Comparison of ENCODE assay signal across 11 mouse cellular contexts in the genomic region with DNA sequence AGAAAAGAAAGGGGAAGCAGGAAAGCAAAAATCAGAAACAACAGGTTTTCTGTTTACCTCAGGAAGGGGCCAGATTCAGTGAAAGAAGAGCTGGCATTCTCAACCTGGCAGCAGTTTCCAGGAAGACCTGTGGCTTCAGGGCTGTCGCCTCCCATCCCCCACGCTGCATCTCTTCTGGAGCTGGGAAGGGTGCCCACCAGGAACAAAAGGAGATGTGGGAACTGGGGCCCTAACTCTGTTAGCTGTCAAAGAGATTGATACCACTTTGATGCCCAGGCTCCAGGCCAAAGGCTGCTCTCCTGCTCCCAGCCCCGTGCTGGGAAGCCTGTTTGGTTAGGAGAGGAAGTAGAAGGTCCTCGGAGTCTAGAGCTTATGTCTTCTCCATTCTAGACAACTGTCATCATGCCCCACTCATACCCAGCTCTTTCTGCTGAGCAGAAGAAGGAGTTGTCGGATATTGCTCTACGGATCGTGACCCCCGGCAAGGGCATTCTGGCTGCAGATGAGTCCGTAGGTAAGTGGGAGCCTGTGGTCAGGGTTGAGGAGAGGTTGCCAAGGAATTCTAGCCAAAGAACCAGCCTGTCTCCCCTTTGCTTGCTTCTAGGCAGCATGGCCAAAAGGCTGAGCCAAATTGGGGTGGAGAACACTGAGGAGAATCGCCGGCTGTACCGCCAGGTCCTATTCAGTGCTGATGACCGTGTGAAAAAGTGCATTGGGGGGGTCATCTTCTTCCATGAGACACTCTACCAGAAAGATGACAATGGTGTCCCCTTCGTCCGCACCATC. TPM values are rescaled to one million over a fixed set of nuclear protein-coding genes. Genes with fewer than 3 reads are reported as not detected.
A peak's percentile ranks its signal among the peaks of the same experiment; 100 is the strongest.
DNase-seq lines count a peak whose midpoint lies in the region; ATAC-seq and TF ChIP-seq lines count a peak whose summit lies in the region.
"Had no signal": no experiment of that assay in that cellular context is flagged by ENCODE, and none has a peak within 500 bp of the region (broad histone marks: within the 10 kb centered on the region; RNA-seq: fewer than 3 reads in every experiment).

No protein-coding gene starts in this region.

- H3K36me3 ChIP-seq in embryonic facial prominence, embryonic 14.5 days (ENCODE audit: control insufficient read depth, insufficient read depth, low read length) = peaks cover 22% of the 10 kb centered on the region
- H3K36me3 ChIP-seq in embryonic facial prominence, embryonic 10.5 days (replicated peaks) = peaks cover 67% of the 10 kb centered on the region
- no peaks in the 10 kb centered on the region for H3K36me3 ChIP-seq in forebrain, embryonic 16.5 days (ENCODE audit: control insufficient read depth, insufficient read depth)

- H3K4me3 ChIP-seq in embryonic facial prominence, embryonic 14.5 days (ENCODE audit: low read depth, low read length) = no peak overlapping the region
- H3K4me3 ChIP-seq in embryonic facial prominence, embryonic 10.5 days = no peak overlapping the region
- H3K4me3 ChIP-seq in left cerebral cortex, adult 2 months = peak overlapping the region; percentile 49
- H3K4me3 ChIP-seq in forebrain, embryonic 16.5 days (replicated peaks; ENCODE audit: low read length) = peak overlapping the region; percentile 17

- 0 out of 2 replicates have a peak overlapping the region, but pooled peaks have one; percentile 49 for H3K4me2 ChIP-seq in embryonic facial prominence, embryonic 14.5 days (ENCODE audit: low read depth, low read length)
- peak overlapping the region; percentile 46 for H3K4me2 ChIP-seq in forebrain, embryonic 16.5 days (ENCODE audit: low read length)

- ATAC-seq in embryonic facial prominence, embryonic 14.5 days (ENCODE audit: low read depth) = no peak
- ATAC-seq in forebrain, embryonic 16.5 days = no peak
- no peak for ATAC-seq in CD4-positive, CD25-positive, alpha-beta regulatory T cell, adult 4 months

- peak; percentile 30 for DNase-seq in embryonic facial prominence, embryonic 14.5 days (ENCODE audit: low spot score)
- no peak for DNase-seq in embryonic facial prominence, embryonic 10.5 days (ENCODE audit: low spot score)
- no peak for DNase-seq in left cerebral cortex, adult 2 months (ENCODE audit: extremely low spot score in 1 of 2, low spot score in 2 of 2)
- DNase-seq in left cerebral cortex, adult 8-10 months (ENCODE audit: low spot score in 2 of 2) = no peak
- peak; percentile 72 for DNase-seq in brain, adult 2 months (ENCODE audit: low read depth, low spot score)
- DNase-seq in retina, postnatal 1 day = no peak
- DNase-seq: gastrocnemius, postnatal 10 days had no signal

- no peak overlapping the region for H3K9ac ChIP-seq in embryonic facial prominence, embryonic 14.5 days (ENCODE audit: low read depth, low read length)
- H3K9ac ChIP-seq in forebrain, embryonic 16.5 days (replicated peaks; ENCODE audit: low read depth, low read length) = no peak overlapping the region
- H3K9ac ChIP-seq: stomach, embryonic 15.5 days had no signal

- TF ChIP-seq CTCF in left cerebral cortex, adult 2 months (IDR thresholded peaks at IDR 0.05) = no peak

- no peaks in the 10 kb centered on the region for H3K9me3 ChIP-seq in embryonic facial prominence, embryonic 14.5 days (ENCODE audit: control insufficient read depth, low read length)
- H3K9me3 ChIP-seq in embryonic facial prominence, embryonic 10.5 days = no peaks in the 10 kb centered on the region
- H3K9me3 ChIP-seq in forebrain, embryonic 16.5 days (ENCODE audit: control insufficient read depth, low read length) = no peaks in the 10 kb centered on the region
- H3K9me3 ChIP-seq: stomach, embryonic 15.5 days had no signal

- WGBS in embryonic facial prominence, embryonic 14.5 days = 89% methylated on average over 15 of the region's 15 CpGs
- 89% methylated on average over 15 of the region's 15 CpGs for WGBS in embryonic facial prominence, embryonic 10.5 days
- 55% methylated on average over 15 of the region's 15 CpGs for whole genome bisulfite sequencing in forebrain, embryonic 16.5 days

- peaks cover 14% of the 10 kb centered on the region for H3K4me1 ChIP-seq in embryonic facial prominence, embryonic 14.5 days (ENCODE audit: control insufficient read depth, insufficient read depth, low read length)
- H3K4me1 ChIP-seq in embryonic facial prominence, embryonic 10.5 days = peaks cover 30% of the 10 kb centered on the region
- H3K4me1 ChIP-seq in forebrain, embryonic 16.5 days (replicated peaks; ENCODE audit: control insufficient read depth, insufficient read depth, low read length) = peaks cover 26% of the 10 kb centered on the region

- H3K27ac ChIP-seq in embryonic facial prominence, embryonic 14.5 days (replicated peaks; ENCODE audit: low read depth, low read length) = no peak overlapping the region
- no peak overlapping the region for H3K27ac ChIP-seq in embryonic facial prominence, embryonic 10.5 days (replicated peaks)
- H3K27ac ChIP-seq in left cerebral cortex, adult 2 months = peak overlapping the region; percentile 47; the same call in 1 of the 2 replicates
- no peak overlapping the region; the same call in 1 of the 2 replicates for H3K27ac ChIP-seq in forebrain, embryonic 16.5 days (ENCODE audit: low read length)

- no peaks in the 10 kb centered on the region for H3K27me3 ChIP-seq in embryonic facial prominence, embryonic 14.5 days (replicated peaks; ENCODE audit: control insufficient read depth, insufficient read depth, low read length)
- no peaks in the 10 kb centered on the region for H3K27me3 ChIP-seq in embryonic facial prominence, embryonic 10.5 days (replicated peaks; ENCODE audit: low read depth, poor library complexity, severe bottlenecking)
- H3K27me3 ChIP-seq in forebrain, embryonic 16.5 days (replicated peaks; ENCODE audit: control insufficient read depth, insufficient read depth, low read length) = no peaks in the 10 kb centered on the region
- H3K27me3 ChIP-seq: stomach, embryonic 15.5 days had no signal

- intact Hi-C loops in left cerebral cortex, adult 2 months (cut with DNase I) = no loop called here

RNA-seq across cellular contexts. Expression of a gene that starts 1.4 kb away (rescaled TPM):
- 20.4 and 24.1 TPM in 2 replicates for polyA plus RNA-seq in embryonic facial prominence, embryonic 14.5 days (2014; fragmentation: Nextera tagmentation; extraction: Ambion mirVana)
- polyA plus RNA-seq in embryonic facial prominence, embryonic 10.5 days (2016; fragmentation: Nextera tagmentation; extraction: Ambion mirVana) = 3.0 and 3.2 TPM in 2 replicates
- total RNA-seq in left cerebral cortex, adult 2 months (2021) = 100 to 1,000 TPM; 804 to 830 TPM
- 100 to 1,000 TPM; 784 to 869 (median 811) TPM for total RNA-seq in left cerebral cortex, adult 8-10 months (2022)
- 152 and 186 TPM in 2 replicates for polyA plus RNA-seq in forebrain, embryonic 16.5 days (2015; fragmentation: Nextera tagmentation; extraction: Ambion mirVana)
- 10 to 100 TPM; 10.9 to 14.9 TPM for polyA plus RNA-seq in CD4-positive, CD25-positive, alpha-beta regulatory T cell, adult 4 months (2017; shearing (Covaris generic))

RNA-seq across cellular contexts. Expression of a gene that starts 4.0 kb away (rescaled TPM):
- 72.3 and 82.1 TPM in 2 replicates for polyA plus RNA-seq in embryonic facial prominence, embryonic 14.5 days (2014; fragmentation: Nextera tagmentation; extraction: Ambion mirVana)
- polyA plus RNA-seq in embryonic facial prominence, embryonic 10.5 days (2016; fragmentation: Nextera tagmentation; extraction: Ambion mirVana) = 73.7 and 74.9 TPM in 2 replicates
- 10 to 100 TPM; 60.7 to 62.8 TPM for total RNA-seq in left cerebral cortex, adult 2 months (2021)
- total RNA-seq in left cerebral cortex, adult 8-10 months (2022) = 10 to 100 TPM; 57.1 to 62.1 (median 59.4) TPM
- polyA plus RNA-seq in forebrain, embryonic 16.5 days (2015; fragmentation: Nextera tagmentation; extraction: Ambion mirVana) = 61.1 and 61.4 TPM in 2 replicates
- polyA plus RNA-seq in CD4-positive, CD25-positive, alpha-beta regulatory T cell, adult 4 months (2017; shearing (Covaris generic)) = 100 to 1,000 TPM in 1 of 2 experiments, 10 to 100 TPM in 1; 64.1 to 119 TPM

RNA-seq across cellular contexts. Expression of a gene that starts 19.1 kb away (rescaled TPM):
- 39.9 and 46.1 TPM in 2 replicates for polyA plus RNA-seq in embryonic facial prominence, embryonic 14.5 days (2014; fragmentation: Nextera tagmentation; extraction: Ambion mirVana)
- 67.7 and 69.1 TPM in 2 replicates for polyA plus RNA-seq in embryonic facial prominence, embryonic 10.5 days (2016; fragmentation: Nextera tagmentation; extraction: Ambion mirVana)
- 10 to 100 TPM; 29.1 to 32.2 TPM for total RNA-seq in left cerebral cortex, adult 2 months (2021)
- total RNA-seq in left cerebral cortex, adult 8-10 months (2022) = 10 to 100 TPM; 28.5 to 34.5 (median 30.6) TPM
- polyA plus RNA-seq in forebrain, embryonic 16.5 days (2015; fragmentation: Nextera tagmentation; extraction: Ambion mirVana) = 68.6 and 69.1 TPM in 2 replicates
- polyA plus RNA-seq in CD4-positive, CD25-positive, alpha-beta regulatory T cell, adult 4 months (2017; shearing (Covaris generic)) = 10 to 100 TPM; 11.6 to 13.1 TPM

RNA-seq across cellular contexts. Expression of a gene that starts 22.9 kb away (rescaled TPM):
- polyA plus RNA-seq in embryonic facial prominence, embryonic 14.5 days (2014; fragmentation: Nextera tagmentation; extraction: Ambion mirVana) = 23.8 and 25.3 TPM in 2 replicates
- polyA plus RNA-seq in embryonic facial prominence, embryonic 10.5 days (2016; fragmentation: Nextera tagmentation; extraction: Ambion mirVana) = 65.7 and 73.1 TPM in 2 replicates
- total RNA-seq in left cerebral cortex, adult 2 months (2021) = 10 to 100 TPM; 12.1 to 16.1 TPM
- 10 to 100 TPM in 1 of 4 experiments, 1 to 10 TPM in 3; 6.8 to 11.9 (median 7.1) TPM for total RNA-seq in left cerebral cortex, adult 8-10 months (2022)
- 21.6 and 22.1 TPM in 2 replicates for polyA plus RNA-seq in forebrain, embryonic 16.5 days (2015; fragmentation: Nextera tagmentation; extraction: Ambion mirVana)
- 1 to 10 TPM; 2.8 to 4.3 TPM for polyA plus RNA-seq in CD4-positive, CD25-positive, alpha-beta regulatory T cell, adult 4 months (2017; shearing (Covaris generic))

RNA-seq across cellular contexts. Expression of a gene that starts 33.6 kb away (rescaled TPM):
- 0.11 and 0.31 TPM in 2 replicates for polyA plus RNA-seq in embryonic facial prominence, embryonic 14.5 days (2014; fragmentation: Nextera tagmentation; extraction: Ambion mirVana)
- 0.48 and 0.49 TPM in 2 replicates for polyA plus RNA-seq in embryonic facial prominence, embryonic 10.5 days (2016; fragmentation: Nextera tagmentation; extraction: Ambion mirVana)
- 10 to 100 TPM; 21.1 to 29.5 TPM for total RNA-seq in left cerebral cortex, adult 2 months (2021)
- 10 to 100 TPM; 12.0 to 15.3 (median 13.3) TPM for total RNA-seq in left cerebral cortex, adult 8-10 months (2022)
- not detected in 2 replicates for polyA plus RNA-seq in forebrain, embryonic 16.5 days (2015; fragmentation: Nextera tagmentation; extraction: Ambion mirVana)
- under 1 TPM in 1 of 2 experiments, not detected in 1; 0.63 TPM for polyA plus RNA-seq in CD4-positive, CD25-positive, alpha-beta regulatory T cell, adult 4 months (2017; shearing (Covaris generic))
- total RNA-seq: hematopoietic stem cell, adult 5-6 weeks had no signal

Comparison
In these comparisons a context has a peak if more than half of its experiments do, and no peak if none do; other contexts are left out.
1. DNase-seq: peak in embryonic facial prominence, embryonic 14.5 days (single experiment) and brain, adult 2 months (single experiment); none in embryonic facial prominence, embryonic 10.5 days (single experiment), left cerebral cortex, adult 2 months (0 of 2), left cerebral cortex, adult 8-10 months (0 of 2) and retina, postnatal 1 day (single experiment).
2. H3K4me3 ChIP-seq: peak in left cerebral cortex, adult 2 months (single experiment) and forebrain, embryonic 16.5 days (single experiment); none in embryonic facial prominence, embryonic 14.5 days (single experiment) and embryonic facial prominence, embryonic 10.5 days (single experiment).